Mouse (Mus musculus) lung, embryonic 16.5 days (tissue): Measurements from ENCODE around the gene Rab9. TPM values are rescaled to one million over a fixed set of nuclear protein-coding genes. Genes with fewer than 3 reads are reported as not detected.

ENCODE experiments used
- ATAC-seq: fragments of 200-750 bp; cut with Nextera tagmentation; 2 replicates; pipeline ENCODE4 v1.8.0; 2017; ENCODE audit warnings: low read depth, mild to moderate bottlenecking, moderate library complexity
- H3K27ac ChIP-seq: fragments of 300-500 bp; sonication (generic); 2 replicates; pipeline ENCODE4 v1.5.1; 2014; ENCODE audit warnings: mild to moderate bottlenecking, control low read depth, low read length
- H3K27me3 ChIP-seq: fragments of 300-500 bp; sonication (generic); 2 replicates; pipeline ENCODE4 v1.6.1; 2014; ENCODE audit warnings: low read depth, low read length, mixed read lengths; ENCODE audit not compliant: control insufficient read depth, insufficient read depth
- H3K36me3 ChIP-seq: fragments of 300-500 bp; sonication (generic); 2 replicates; pipeline ENCODE4 v1.6.1; 2014; ENCODE audit warnings: low read length; ENCODE audit not compliant: control insufficient read depth, insufficient read depth
- H3K4me1 ChIP-seq: fragments of 300-500 bp; sonication (generic); replicated peaks from 2 replicates; pipeline ENCODE4 v1.6.1; 2014; ENCODE audit warnings: low read length, mixed read lengths; ENCODE audit not compliant: control insufficient read depth, insufficient read depth
- H3K4me2 ChIP-seq: fragments of 300-500 bp; sonication (generic); 2 replicates; pipeline ENCODE4 v1.6.1; 2014; ENCODE audit warnings: low read depth, low read length, control low read depth
- H3K4me3 ChIP-seq: fragments of 300-500 bp; sonication (generic); 2 replicates; pipeline ENCODE4 v1.5.1; 2014; ENCODE audit warnings: mild to moderate bottlenecking, low read length, control low read depth
- H3K9ac ChIP-seq: fragments of 300-500 bp; sonication (generic); 2 replicates; pipeline ENCODE4 v1.6.1; 2014; ENCODE audit warnings: low read length, control low read depth
- H3K9me3 ChIP-seq: fragments of 300-500 bp; sonication (generic); 2 replicates; pipeline ENCODE4 v1.6.1; 2016; ENCODE audit warnings: low read length; ENCODE audit not compliant: control insufficient read depth
- WGBS: fragments of 180-500 bp; shearing (Covaris S2); extraction: QIAGEN DNeasy Blood & Tissue Kit; methylation state at CpG from one replicate; pipeline ENCODE4 v1.1.7; 2014; 5-methylcytosine and 5-hydroxymethylcytosine counted together
- polyA plus RNA-seq: library from polyadenylated mRNA; unstranded; fragments of >200 nt; fragmentation: Nextera tagmentation; extraction: Ambion mirVana; gene quantifications from 2 replicates; pipeline ENCODE4 v1.2.1, GENCODE M21; 2015

The Rab9 gene
- polyA plus RNA-seq, 1 experiment from 2014 or later: 64.5 TPM

DNA sequence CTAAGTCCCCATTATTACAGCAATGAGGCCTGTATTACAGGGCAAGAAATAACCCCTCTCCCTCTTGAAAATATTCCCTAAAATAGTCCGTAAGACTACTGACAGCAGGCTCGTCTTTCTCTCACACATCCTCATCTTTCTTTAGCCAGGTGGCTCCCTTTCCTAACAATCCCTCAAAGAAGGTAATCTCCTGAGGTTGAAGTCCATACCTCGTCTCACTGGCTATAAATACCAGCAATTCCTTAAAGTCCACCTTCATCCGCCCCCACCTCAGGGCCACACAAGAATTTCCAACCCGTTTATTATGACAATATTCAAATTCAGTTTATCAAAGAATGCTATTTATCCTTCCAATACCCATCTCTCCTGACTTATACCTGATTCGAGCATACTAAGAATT lies 7.1 kb downstream of the Rab9 start:
- WGBS: 69% methylated on average over 6 of the region's 6 CpGs
- Histone ChIP-seq H3K4me3 (no peak overlapping the region), H3K9ac (no peak overlapping the region), H3K36me3 (no peaks in the 10 kb centered on the region; the same call in 1 of the 2 replicates), H3K4me1 (no peaks in the 10 kb centered on the region), H3K4me2 (no peak overlapping the region), H3K9me3 (no peaks in the 10 kb centered on the region), H3K27ac (no peak overlapping the region), H3K27me3 (no peaks in the 10 kb centered on the region; the same call in 1 of the 2 replicates)
- no peak for ATAC-seq

- Histone ChIP-seq H3K4me1 (no peaks in the 10 kb centered on the region), H3K9ac (no peak overlapping the region), H3K4me2 (no peak overlapping the region), H3K27me3 (no peaks in the 10 kb centered on the region; the same call in 1 of the 2 replicates), H3K27ac (no peak overlapping the region), H3K9me3 (no peaks in the 10 kb centered on the region), H3K36me3 (no peaks in the 10 kb centered on the region), H3K4me3 (no peak overlapping the region)
- 96% methylated on average over 7 of the region's 7 CpGs for WGBS
- ATAC-seq: no peak
Measured at GRCm38 (mm10) chrX:166468321-166468720, 11.3 kb downstream of the Rab9 start.

DNA sequence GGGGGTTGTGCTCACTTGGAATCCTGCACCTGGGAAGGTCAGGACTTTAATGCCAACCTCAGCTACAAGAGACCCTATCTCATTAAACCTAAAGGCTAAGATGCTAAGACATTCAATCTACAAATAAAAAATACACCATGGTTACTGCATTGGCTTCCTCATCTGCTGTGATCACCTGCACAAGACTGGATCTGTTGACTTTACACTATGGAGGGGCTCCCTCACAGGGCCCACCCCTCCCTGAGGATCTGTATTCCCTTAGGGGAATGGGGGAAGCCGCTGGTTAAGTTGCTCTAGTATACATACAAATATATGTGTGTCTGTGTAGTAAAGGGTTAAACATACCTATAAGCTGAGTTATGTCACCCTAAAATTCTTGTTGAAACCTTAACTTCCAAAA lies 24.1 kb downstream of the Rab9 start:
- ATAC-seq: no peak
- H3K36me3 ChIP-seq: no peaks in the 10 kb centered on the region; the same call in 1 of the 2 replicates
- no peaks in the 10 kb centered on the region for H3K9me3 ChIP-seq
- no peak overlapping the region for H3K4me2 ChIP-seq
- no peak overlapping the region for H3K4me3 ChIP-seq
- H3K27me3 ChIP-seq: no peaks in the 10 kb centered on the region
- no peaks in the 10 kb centered on the region for H3K4me1 ChIP-seq
- WGBS: 93% methylated on average over 1 of the region's 1 CpGs
- no peak overlapping the region for H3K27ac ChIP-seq
- H3K9ac ChIP-seq: no peak overlapping the region

DNA sequence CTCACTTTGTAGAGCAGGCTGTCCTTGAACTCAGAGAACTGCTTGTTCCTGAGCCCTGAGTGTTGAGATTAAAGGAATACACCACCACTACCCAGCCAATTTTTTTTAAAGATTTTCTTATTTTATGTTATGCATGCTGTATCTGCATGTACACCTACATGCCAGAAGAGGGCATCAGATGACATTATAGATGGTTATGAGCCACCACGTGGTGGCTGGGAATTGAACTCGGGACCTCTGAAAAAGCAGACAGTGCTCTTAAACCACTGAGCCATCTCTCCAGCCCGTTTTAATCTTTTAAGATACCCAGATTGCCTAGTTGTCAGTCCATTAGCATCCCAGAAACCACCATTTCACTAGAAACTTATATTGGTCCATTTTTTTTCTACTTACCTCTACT lies 25.3 kb downstream of the Rab9 start:
- Histone ChIP-seq H3K9me3 (no peaks in the 10 kb centered on the region), H3K27ac (no peak overlapping the region), H3K27me3 (no peaks in the 10 kb centered on the region), H3K4me1 (no peaks in the 10 kb centered on the region), H3K36me3 (no peaks in the 10 kb centered on the region; the same call in 1 of the 2 replicates), H3K4me3 (no peak overlapping the region), H3K9ac (no peak overlapping the region), H3K4me2 (no peak overlapping the region)
- no peak for ATAC-seq
- 67% methylated on average over 3 of the region's 3 CpGs for WGBS

- no peak overlapping the region for H3K27ac ChIP-seq
- H3K27me3 ChIP-seq: no peaks in the 10 kb centered on the region
- H3K9me3 ChIP-seq: no peaks in the 10 kb centered on the region
- H3K4me3 ChIP-seq: no peak overlapping the region
- H3K9ac ChIP-seq: no peak overlapping the region
- H3K4me2 ChIP-seq: no peak overlapping the region
- no peaks in the 10 kb centered on the region for H3K4me1 ChIP-seq
- 70% methylated on average over 6 of the region's 6 CpGs for WGBS
- H3K36me3 ChIP-seq: no peaks in the 10 kb centered on the region; the same call in 1 of the 2 replicates
- no peak for ATAC-seq
Measured at GRCm38 (mm10) chrX:166453532-166453931, 26.1 kb downstream of the Rab9 start.

GRCm38 (mm10) chrX:166444552-166444951 lies 35.1 kb downstream of the Rab9 start:
- Histone ChIP-seq H3K9ac (no peak overlapping the region), H3K36me3 (no peaks in the 10 kb centered on the region), H3K27ac (no peak overlapping the region), H3K4me1 (peaks cover 6% of the 10 kb centered on the region; the same call in 1 of the 2 replicates), H3K9me3 (no peaks in the 10 kb centered on the region), H3K27me3 (no peaks in the 10 kb centered on the region; the same call in 1 of the 2 replicates), H3K4me2 (no peak overlapping the region), H3K4me3 (no peak overlapping the region)
- 74% methylated on average over 3 of the region's 3 CpGs for WGBS
- ATAC-seq: no peak

GRCm38 (mm10) chrX:166440616-166441063 lies 39.0 kb downstream of the Rab9 start, which contains the start of gene Ofd1:
Gene Ofd1, minus strand, starts transcription at chrX:166440704.
- peak within 1 kb of the TSS; percentile 78 for H3K27ac ChIP-seq
- H3K9ac ChIP-seq: peak within 1 kb of the TSS; percentile 72

DNA sequence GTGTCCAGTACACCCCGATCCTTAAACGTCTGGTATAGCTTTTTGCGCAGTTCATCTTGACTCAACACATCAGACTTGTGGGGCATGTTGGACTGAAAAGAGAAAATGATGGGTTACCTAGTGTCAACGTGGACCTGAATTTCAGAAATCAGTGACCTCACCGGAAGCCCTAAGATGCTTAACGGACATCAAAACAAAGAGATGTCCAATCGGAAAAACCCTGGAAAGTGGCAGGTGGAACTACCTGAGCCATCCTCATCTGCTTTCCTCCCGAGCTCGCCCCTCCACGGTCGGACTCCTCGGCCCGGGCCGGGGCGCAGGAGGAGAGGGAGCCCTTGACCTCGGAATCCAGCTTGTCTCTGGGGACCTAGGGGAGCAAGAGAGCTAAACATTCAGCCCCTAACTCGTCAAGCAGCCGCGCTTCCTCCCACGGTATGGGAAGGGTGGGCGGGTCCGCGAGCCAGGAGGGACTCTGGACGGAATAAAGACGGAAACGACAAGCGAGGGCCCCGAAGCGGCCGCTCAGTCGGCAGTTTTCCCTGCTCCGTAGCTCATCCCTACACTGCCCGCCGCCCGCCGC lies 39.5 kb downstream of the Rab9 start, which contains the start of gene Trappc2:
Trappc2 (plus strand) TSS at position 539 of the 580 bp plus-strand sequence.
- Histone ChIP-seq H3K9me3 (no peaks in the 10 kb centered on the region), H3K27ac (peak within 1 kb of the TSS; percentile 78), H3K4me2 (peak within 1 kb of the TSS; percentile 65), H3K4me1 (peaks cover 6% of the 10 kb centered on the region; the same call in 1 of the 2 replicates), H3K4me3 (peak within 1 kb of the TSS; percentile 68), H3K9ac (peak within 1 kb of the TSS; percentile 72), H3K27me3 (no peaks in the 10 kb centered on the region; the same call in 1 of the 2 replicates), H3K36me3 (no peaks in the 10 kb centered on the region)
- peak; percentile 80 for ATAC-seq
- WGBS: 9% methylated on average over 21 of the region's 36 CpGs

More at GRCm38 (mm10) chrX:166440616-166441063, 39.0 kb downstream of the Rab9 start, which contains the start of gene Ofd1:
- Histone ChIP-seq H3K4me2 (peak within 1 kb of the TSS; percentile 65), H3K4me3 (peak within 1 kb of the TSS; percentile 68), H3K9me3 (no peaks in the 10 kb centered on the region), H3K27me3 (no peaks in the 10 kb centered on the region; the same call in 1 of the 2 replicates), H3K4me1 (peaks cover 6% of the 10 kb centered on the region; the same call in 1 of the 2 replicates), H3K36me3 (no peaks in the 10 kb centered on the region)
- ATAC-seq: peak; percentile 99
- 9% methylated on average over 41 of the region's 44 CpGs for WGBS

DNA sequence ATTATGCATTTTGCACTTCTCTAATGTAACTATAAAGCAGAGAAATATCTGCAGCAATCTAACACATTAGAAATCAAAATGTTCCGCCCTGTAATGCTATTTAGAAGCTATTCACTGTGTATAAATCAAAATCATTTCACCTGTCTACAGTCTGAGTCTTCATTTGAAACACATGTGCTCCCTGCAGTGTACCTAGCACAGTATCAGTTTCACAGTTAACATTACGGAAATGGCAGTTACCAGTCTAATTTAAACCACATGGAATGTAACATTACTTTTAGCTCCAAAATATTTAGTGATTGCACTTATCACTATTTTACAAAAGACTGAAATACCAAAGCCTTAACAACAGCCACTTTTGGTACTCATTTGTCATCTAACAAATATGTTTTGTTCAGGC lies 44.9 kb downstream of the Rab9 start:
- H3K27ac ChIP-seq: no peak overlapping the region
- no peak overlapping the region for H3K9ac ChIP-seq
- ATAC-seq: no peak
- H3K4me3 ChIP-seq: no peak overlapping the region
- H3K4me1 ChIP-seq: no peaks in the 10 kb centered on the region
- no peaks in the 10 kb centered on the region; the same call in 1 of the 2 replicates for H3K27me3 ChIP-seq
- H3K36me3 ChIP-seq: no peaks in the 10 kb centered on the region
- no peaks in the 10 kb centered on the region for H3K9me3 ChIP-seq
- 85% methylated on average over 2 of the region's 2 CpGs for WGBS
- no peak overlapping the region for H3K4me2 ChIP-seq
